Mouse (Mus musculus): Measurements from ENCODE around the gene 4930535I16Rik.
A peak's percentile ranks its signal among the peaks of the same experiment; 100 is the strongest.
"Not testable (repeated sequence)": the region's sequence is repeated elsewhere in the genome, so short reads cannot be mapped to it uniquely, and the experiment has no call there.

Gene 4930535I16Rik

DNA sequence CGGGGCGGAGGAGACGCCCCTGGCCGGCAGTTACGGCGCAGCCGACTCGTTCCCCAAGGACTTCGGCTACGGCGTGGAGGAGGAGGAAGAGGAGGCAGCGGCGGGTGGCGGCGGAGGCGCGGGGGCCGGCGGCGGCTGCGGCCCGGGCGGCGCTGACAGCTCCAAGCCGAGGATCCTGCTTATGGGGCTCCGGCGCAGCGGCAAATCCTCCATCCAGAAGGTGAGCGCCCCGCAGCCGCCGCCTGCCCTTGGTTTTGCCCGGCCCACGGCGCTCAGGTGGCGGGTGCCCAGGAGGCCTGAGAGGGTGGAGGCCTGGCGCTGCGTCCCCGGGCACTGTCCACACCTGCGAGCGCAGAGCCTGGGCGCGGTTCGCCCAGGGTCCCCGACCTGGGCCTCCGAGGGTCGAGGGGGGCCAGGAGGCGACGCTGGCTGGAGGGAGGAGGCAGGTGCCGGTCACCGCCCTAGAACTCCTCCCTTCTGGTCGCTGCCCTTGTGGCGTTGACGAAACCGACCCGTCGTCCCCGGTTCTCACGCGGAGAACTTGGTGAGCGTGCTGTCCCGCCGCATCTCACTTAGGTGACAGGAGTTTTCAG is at the start of gene 4930535I16Rik:
Gene 4930535I16Rik, minus strand, starts transcription at position 475 of the 593 bp plus-strand sequence.
- peak; percentile 17 for DNase-seq (ENCODE audit: low spot score)

DNA sequence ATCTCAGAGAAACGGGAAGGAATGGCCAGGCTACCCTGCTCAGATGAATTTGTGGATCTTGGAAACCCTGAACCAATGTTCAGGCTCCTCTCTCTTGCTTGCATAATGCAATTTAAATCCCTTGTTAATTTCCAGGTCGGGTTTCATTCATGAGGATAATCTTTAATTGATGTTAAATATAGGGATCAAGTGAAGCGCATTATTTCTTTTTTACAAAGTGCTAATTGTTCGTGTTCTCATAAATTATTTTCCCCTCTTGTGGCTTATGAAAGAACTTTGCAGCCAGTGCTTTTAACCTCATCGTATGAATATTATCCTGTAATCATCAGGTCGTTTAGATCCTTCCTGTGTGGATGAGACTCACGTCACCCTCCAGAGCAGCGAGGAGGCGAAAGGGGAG is 44.9 kb upstream of the 4930535I16Rik start:
- DNase-seq (ENCODE audit: low spot score) = no peak

DNA sequence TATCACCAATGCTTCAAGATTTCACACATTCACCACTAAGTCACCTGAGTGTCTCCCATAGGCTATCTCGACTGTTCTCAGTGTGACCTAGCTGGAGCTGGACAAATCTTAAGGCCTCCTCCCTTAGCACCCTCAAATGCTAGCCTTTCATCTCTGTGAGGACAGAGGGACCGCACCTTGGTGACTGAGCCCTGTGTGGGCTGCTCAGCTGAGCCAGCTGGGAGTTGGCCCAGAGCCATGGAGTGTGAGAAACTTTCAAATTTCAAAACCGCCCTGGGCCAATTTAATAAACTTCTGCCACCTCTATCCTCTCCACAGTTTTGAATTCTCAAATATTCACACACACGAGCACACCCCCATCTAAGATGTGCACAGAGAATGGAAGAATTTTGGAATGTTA is 43.1 kb upstream of the 4930535I16Rik start:
- no peak for DNase-seq (ENCODE audit: low spot score)

DNA sequence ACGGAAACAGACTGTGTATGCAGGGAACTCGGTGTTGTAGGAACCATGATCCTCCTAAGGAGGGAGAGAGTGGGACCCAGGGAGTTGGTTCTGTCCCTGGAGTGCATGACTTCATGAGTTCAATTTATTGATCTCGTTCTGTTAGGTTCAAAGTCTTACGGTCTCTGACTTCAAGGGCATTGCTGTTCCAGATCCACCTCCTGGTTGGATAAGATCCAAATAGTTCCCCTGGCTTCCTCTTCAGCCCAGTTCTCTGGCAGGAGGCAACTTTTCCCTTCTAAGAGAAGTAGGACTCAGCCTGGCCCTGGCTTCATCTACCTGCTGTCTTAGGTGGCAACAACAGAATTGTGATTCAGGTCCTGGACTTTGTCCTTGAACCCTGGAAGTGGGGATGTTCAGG is 40.1 kb upstream of the 4930535I16Rik start:
- no peak for DNase-seq (ENCODE audit: low spot score)

DNA sequence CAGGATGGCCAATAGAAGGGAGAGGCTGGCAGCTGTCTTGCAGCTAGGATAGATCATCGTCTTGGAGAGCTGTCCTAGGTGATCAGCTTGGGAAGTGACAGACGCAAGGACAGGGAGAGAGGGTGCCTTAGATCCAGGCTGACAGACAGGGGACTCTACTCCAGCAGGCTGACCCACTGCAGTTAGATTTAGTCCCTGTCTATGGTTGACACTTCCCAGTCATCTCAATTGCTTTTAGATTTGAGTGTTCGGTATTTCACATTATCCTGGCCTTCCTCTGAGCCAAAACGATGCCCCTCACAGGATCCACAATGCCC is 39.6 kb upstream of the 4930535I16Rik start:
- DNase-seq (ENCODE audit: low spot score) = no peak

DNA sequence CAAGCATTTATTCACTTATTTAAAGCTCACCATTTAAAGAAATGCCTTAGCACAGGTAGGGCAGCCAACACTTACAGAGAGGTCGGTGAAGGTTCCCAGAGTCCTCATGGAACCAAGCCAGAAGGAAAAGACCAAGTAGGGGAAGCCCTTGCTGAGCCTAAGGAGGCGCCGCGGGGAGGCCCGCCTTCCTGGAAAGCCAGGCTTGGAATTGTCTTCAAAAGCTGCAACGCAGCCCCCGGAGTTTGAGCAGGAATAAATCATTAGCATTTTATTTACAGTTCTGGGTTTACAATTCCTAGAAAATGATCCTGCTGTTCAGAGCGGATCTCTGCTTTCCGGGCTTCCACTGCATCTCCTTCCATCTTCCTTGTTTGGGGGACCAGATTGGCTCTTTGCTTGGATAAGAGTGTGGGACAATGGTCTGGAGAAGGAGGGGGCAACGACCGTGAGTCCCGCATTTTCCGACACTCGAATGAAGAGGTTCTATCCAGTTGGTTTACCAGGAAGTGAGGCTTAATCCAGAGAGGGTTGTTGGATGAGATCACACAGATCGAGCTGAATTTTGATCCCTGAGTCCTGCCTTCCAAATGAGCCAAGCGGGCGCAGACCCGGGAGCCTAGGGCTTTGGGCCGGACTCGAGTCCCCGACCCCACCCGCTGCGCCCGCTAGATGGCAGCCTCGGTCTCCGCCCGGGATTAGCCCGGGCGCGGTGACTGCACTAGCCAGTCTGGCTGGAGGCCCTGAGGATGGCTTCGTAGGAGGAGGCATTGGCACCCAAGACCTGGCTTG is 39.1 kb upstream of the 4930535I16Rik start:
- DNase-seq (ENCODE audit: low spot score) = peak; percentile 43

DNA sequence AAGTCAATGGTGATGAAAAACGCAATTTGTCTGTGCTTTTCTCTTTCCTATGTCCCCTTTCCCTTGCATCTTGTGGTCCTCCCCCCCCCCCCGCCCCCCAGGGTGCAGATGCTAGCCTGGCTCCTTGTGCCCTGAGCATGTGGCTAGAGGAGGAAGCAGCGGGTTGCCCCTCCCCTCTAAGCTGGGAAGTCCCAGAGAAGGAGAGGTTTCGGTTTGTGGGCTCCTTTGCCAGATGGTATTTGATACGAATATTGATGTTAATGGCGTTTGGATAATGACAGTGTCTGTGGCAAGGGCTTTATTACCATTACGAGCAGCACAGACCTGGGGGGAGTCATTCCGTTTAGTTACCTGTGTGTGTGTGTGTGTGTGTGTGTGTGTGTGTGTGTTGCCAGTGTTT is 34.2 kb upstream of the 4930535I16Rik start:
- DNase-seq (ENCODE audit: low spot score) = no peak

DNA sequence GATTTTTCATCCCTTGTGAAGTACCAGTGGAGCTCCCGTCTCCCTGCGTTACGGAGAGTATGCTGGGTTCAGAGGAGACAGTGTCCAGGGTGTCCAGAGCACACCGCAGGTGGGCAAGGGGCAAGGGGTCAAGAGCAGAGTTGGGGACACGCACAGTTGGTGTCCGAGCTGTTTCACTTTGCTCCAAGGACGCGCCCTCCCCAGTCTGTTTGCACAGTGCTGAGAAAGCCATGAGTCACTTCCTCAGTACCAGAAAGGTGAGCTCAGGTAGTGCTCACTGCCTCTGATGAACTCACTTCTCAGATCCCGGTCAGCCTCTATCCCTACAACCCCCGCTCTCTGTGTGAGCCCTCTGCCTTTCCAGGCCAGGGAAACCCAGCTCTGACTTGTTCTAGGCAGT is 31.8 kb upstream of the 4930535I16Rik start:
- DNase-seq (ENCODE audit: low spot score) = peak; percentile 7

DNA sequence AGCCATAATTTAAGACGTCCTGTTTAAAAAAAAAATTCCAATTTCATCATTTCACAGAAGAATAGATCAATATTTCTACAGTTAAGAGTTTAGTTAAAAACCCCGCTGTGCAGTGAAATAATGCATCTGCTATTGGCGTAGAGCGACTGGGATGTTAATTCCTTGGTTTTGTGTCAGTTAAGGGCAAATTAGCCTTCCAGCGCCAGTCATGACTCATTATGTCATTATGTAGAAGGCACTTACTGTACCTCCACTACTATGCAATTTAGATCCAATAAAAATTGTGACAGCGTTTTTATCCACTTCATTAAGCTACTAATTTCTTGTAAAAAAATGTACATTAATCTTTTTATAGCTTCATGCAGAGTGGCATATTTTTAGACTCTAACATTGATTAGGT is 31.1 kb upstream of the 4930535I16Rik start:
- DNase-seq (ENCODE audit: low spot score) = no peak

DNA sequence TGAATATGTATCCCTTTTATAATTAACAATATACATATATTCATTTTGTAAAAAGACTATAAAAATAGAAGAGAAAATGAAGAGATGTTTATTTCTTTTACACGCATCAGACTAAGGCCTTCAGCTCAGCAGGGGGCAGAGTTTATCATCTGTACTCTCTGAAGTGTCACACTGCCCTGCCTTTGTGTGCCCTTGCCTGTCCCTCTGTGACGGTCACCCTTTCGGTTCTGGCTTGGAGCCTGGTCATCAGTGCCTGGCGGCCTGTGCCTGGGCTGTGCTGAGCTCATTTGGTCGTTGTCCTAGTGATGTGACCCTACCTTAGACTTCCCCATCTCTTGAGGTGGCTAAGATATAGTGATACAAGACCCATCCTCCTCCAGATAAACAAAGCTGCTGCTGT is 29.3 kb upstream of the 4930535I16Rik start:
- DNase-seq (ENCODE audit: low spot score) = no peak

DNA sequence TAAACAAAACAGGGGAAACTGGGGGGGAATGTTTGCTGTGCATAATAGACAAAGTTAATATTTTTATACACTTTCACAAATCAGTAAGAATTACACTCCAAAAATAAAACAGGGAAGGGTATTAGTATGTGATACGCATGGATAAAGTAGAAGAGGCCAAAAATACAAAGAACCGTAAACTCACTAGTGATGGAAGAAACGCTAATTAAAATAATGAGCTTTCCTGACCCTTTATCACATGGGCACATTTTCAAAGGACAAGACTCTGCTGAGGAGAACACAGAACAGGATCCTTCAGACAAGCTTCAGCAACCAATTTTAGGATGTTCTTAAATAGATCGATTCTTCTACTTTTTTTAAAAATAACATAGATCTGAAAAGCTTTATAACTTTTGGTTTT is 28.9 kb upstream of the 4930535I16Rik start:
- no peak for DNase-seq (ENCODE audit: low spot score)

DNA sequence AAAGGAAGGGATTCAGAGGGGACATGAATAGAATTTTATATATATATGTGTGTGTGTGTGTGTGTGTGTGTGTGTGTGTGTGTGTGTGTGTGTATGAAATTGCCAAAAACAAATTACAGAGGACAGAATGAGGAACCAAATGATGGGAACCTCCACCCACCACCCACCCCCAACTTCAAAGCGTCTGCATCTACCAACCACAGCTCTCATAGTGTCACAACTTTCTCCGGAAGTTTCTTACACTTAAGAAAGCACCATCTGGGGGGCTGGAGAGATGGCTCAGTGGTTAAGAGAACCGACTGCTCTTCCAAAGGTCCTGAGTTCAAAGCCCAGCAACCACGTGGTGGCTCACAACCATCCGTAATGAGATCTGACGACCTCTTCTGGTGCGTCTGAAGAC is 23.1 kb upstream of the 4930535I16Rik start:
- not testable (repeated sequence) for DNase-seq (ENCODE audit: low spot score)

DNA sequence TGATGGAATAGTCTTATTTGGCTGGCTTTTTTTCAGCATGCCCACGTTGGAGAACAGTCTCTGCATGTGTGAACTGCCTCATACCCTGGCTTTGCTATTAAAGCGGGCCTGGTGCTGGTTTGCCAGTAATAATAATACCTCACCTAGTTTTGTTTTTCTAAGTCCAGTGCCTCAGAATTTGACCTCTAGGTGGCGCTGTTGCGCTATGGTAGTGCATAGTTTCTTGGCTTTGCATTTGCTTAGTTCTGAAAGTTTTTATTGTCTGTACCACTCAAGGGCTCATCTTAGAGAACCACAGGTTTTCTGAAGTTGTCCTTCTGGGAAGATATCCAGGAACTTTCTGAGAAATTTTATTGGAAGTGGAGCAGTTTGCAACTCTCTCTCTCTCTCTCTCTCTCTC is 22.0 kb upstream of the 4930535I16Rik start:
- DNase-seq (ENCODE audit: low spot score) = peak; percentile 51

DNA sequence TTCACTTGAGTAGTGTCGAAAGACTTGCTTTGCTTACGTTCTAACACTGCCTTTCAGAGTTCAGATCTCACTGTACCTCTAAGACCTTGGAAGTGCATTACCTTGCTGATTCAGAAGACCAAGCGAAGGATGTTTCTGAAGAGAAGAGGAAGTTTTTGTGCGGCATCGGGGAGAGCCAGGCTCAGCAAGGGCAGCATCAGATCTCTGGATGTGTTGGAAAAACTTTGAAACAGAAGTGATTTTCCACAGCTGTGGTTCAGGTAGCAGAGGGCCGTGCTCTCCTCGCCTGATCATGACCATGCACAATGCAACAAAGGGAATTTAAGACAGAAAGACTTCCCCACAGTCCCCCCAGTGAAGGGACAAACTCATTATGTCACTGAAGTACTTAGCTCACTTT is 18.2 kb upstream of the 4930535I16Rik start:
- DNase-seq (ENCODE audit: low spot score) = no peak

DNA sequence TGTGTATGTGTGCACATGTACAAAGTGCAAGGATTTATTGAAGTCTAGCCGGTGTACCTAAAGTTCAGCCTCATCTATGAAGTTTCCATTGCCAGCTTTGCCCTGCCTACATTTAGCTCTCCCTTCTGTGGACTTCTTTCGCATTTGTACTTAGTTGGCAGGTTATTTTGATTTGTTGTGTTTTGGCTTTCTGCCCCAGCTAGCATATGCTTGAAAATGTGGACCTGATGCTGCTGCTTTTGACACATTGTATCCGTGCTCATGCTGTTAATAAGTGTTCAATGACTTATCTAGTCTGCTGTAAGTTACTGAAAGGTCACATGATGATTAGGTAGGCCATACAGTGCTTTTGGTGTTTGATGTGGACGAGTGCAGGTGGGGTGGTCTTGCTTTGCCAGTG is 16.5 kb upstream of the 4930535I16Rik start:
- no peak for DNase-seq (ENCODE audit: low spot score)

DNA sequence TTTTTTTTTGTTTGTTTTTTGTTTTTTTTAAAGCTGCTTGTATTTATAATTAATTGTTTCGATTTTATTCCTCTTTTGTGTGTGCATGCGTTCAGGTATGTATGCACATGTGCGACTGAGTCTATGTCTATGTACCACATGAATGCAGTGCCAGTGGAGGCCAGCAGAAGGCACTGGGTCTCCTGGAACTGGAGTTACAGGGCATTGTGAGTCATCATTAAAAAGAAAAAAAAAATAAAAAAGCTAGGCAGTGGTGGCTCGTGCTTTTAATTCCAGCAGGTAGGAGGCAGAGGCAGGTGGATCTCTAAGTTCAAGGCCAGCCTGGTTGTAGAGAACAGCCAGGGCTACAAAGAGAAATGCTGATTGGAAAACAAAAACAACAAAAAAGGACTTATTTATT is 12.2 kb upstream of the 4930535I16Rik start:
- no peak for DNase-seq (ENCODE audit: low spot score)

DNA sequence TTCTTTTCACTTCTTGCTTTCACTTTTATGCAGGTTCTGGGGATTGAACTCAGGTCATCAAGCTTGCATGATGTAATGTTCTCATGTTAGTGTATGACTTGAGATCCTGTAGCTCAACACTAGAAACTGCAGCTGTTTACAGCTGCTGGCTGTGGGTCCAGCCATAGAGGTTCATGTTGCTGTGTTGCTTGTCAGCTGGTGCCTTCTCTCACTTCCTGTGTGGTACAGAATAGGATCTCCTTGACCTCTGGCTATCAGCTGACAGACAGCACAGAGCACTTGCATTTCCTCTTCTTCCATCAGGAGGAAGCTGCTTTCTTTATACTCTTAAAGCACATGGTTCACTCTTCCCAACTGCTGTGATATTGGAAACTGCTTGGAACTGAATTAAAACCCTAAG is 10.1 kb upstream of the 4930535I16Rik start:
- peak; percentile 24 for DNase-seq (ENCODE audit: low spot score)

DNA sequence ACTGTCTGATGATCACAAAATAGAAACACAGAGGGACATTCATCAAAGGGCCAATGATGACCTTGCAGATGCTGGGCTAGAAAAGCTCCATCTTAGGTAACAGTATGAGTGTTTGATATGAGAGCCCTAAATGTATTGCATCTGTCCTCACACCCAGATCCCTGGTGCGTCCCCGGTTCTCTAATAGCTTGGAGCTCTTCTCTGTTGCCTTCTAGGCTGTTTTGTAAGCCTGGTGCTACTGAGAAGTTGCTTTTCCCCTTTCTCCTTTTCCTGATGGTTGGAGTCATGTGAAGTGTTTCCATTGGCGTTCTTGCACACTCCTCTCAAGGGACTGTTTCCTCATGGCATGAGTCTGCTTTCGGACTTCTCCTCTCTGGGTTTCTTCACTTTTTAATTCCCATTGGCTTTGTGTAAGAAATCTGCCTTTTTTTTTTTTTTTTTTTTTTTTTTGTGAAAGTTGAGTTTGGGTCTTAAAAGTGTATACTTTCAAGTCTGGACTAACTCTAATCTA is 3.3 kb upstream of the 4930535I16Rik start:
- peak; percentile 31 for DNase-seq (ENCODE audit: low spot score)

DNA sequence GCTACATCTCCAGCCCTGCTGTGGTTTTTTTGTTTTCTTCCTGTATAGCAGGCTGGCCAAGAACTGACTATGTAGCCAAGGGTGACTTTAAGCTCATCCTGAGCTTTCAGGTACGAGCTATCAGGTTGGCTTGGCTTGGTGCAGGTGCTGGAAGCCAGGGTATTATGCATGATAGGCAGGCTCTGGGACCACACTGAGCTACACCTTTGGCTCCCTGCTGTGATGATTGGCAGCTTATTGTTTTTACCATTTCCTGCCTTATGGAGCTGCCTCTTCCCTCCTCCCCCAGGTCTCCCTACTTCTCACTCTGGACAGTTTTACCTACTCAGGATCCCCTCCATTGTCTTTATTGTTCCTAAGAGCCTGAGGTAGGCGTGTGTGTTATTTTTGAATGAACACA is 1.0 kb upstream of the 4930535I16Rik start:
- no peak for DNase-seq (ENCODE audit: low spot score)

DNA sequence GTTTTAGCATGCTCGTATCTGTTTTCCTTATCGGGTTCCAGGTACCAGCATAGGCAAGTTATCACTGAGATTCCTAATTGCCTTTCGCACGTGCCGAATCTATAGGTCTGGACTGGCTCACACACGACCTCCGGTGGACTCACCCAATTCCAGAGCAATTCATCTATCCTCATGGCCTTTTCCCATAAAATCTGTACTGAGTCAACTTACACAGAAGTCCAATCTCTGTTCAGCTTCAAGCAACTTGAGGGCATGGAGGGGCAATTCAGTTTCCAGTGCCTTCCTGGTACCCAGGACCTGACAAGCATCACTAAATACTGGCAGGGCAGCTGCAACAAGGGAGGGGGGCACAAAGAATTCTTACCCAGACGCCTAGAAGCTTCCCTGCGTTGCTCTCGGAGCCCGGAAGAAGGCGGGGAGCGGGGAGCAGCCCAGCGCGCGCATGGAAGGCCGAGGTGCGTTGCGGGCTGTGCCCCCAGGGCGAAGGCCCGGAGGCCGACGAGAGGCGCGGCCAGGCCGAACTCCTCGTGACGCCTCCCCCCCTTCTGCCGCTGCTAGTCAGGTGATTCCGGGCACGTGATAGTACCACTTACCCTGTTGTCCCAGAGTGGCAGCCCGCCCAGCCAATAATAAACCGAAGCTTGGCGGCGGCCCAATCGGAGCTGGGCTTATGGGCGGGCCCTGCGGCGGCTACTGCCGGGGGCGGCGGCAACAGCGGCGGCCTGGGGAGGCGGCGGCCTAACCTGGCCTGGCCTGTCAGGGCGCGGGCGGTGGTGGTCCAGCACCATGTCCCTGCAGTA is 874 bp downstream of the 4930535I16Rik start, which contains the start of gene Rragc:
Gene Rragc, plus strand, starts transcription at position 699 of the 800 bp plus-strand sequence.
- DNase-seq (ENCODE audit: low spot score) = peak; percentile 100

DNA sequence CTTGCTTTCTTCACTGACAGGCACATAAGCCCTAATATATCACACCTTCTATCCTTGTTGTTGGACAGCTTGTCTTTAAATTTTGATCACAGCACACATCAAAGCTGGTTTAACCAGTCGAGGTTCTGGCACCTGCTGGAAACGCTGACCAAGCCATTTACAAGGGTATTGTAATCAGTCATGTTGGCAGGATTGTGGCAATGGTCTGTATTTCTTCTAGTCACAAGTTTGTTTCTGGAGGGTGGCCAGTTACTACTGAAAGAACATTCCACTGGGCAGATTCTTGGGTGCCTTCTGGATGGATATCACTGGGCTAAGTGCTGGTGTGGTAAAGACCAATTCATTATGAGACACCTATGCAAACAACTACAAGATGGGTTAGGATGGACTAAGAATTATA is 5.4 kb downstream of the 4930535I16Rik start:
- peak; percentile 5 for DNase-seq (ENCODE audit: low spot score)

DNA sequence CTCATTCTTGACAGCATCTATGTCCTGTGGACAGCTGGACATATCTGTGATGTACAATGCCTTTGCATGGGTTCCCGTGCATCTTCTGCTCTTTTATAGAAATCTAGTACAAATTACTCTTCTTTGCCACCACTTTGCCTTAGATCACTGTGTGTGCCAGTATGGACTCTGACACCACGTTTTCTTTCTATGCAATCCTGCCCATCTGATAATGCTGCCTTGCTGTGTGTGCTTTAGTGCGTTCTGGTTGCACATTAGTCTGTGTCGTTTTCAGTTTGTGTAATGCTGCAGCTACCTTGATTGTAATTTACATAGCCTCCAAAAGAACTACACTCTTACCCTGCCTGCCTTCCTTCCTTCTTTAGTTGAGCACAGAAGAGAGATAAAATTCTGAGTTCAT is 6.3 kb downstream of the 4930535I16Rik start:
- DNase-seq (ENCODE audit: low spot score) = no peak

DNA sequence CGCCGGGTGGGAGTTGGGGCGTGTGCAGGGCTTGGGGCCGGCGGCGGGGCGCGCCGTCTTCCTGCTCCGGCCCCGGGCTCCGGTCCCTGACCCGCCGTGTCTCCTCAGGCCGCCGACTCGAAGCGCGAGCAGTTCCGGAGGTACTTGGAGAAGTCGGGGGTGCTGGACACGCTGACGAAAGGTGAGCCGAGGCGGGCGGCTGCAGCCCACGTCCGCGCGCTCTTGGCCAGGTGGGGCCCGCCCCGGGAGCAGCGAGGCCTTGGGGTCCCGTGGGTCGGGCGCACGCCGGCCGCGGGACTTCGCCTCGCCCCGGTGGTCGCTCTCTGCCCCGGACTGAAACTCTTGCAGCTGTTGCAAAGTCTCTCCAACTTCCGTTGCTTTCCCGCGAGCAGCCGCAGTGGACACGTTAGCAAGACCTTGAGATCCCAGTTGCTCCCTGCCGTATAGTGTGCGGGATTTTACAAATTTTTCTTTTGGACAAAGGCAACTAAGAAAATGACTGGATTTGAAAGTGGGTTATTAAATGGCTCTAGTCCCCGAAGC is 12.6 kb downstream of the 4930535I16Rik start:
- DNase-seq (ENCODE audit: low spot score) = no peak

Measured in lung, postnatal 25 days (tissue).